Mouse (Mus musculus) liver, adult 2 months (tissue): ENCODE data around the gene Focad. TPM values are rescaled to one million over a fixed set of nuclear protein-coding genes. Genes with fewer than 3 reads are reported as not detected.

Source experiments
- DNase-seq: peaks from one replicate; pipeline ENCODE4 v3.0.0-alpha.2; 2011; ENCODE audit warnings: low read depth, low spot score; ENCODE audit errors: extremely low read depth
- H3K27ac ChIP-seq: fragments of 200-500 bp; replicated peaks from 2 replicates; pipeline ENCODE4 v1.5.1; 2012; ENCODE audit warnings: low read depth, mild to moderate bottlenecking, control low read depth, inconsistent platforms, low read length; ENCODE audit not compliant: insufficient read depth
- H3K27me3 ChIP-seq: fragments of 200-500 bp; 2 replicates; pipeline ENCODE4 v1.6.1; 2012; ENCODE audit warnings: mild to moderate bottlenecking, moderate library complexity, low read length, inconsistent platforms; ENCODE audit not compliant: control insufficient read depth, insufficient read depth
- H3K36me3 ChIP-seq: fragments of 200-500 bp; 2 replicates; pipeline ENCODE4 v1.6.1; 2012; ENCODE audit warnings: low read length, inconsistent platforms; ENCODE audit not compliant: control insufficient read depth, insufficient read depth
- H3K4me1 ChIP-seq: fragments of 200-500 bp; 2 replicates; pipeline ENCODE4 v1.6.1; 2011; ENCODE audit warnings: low read length; ENCODE audit not compliant: control insufficient read depth, insufficient read depth
- H3K4me3 ChIP-seq: fragments of 200-500 bp; 2 replicates; pipeline ENCODE4 v1.5.1; 2011; ENCODE audit warnings: low read depth, mild to moderate bottlenecking, control low read depth, low read length, moderate library complexity; ENCODE audit not compliant: insufficient read depth
- H3K79me2 ChIP-seq: fragments of 200-500 bp; 2 replicates; pipeline ENCODE4 v1.6.1; 2012; ENCODE audit warnings: inconsistent platforms, mild to moderate bottlenecking, low read length, moderate library complexity; ENCODE audit not compliant: control insufficient read depth, insufficient read depth
- H3K9ac ChIP-seq: fragments of 200-500 bp; 2 replicates; pipeline ENCODE4 v1.6.1; 2012; ENCODE audit warnings: low read depth, mild to moderate bottlenecking, control low read depth, inconsistent platforms, low read length
- CTCF ChIP-seq: fragments of 200-500 bp; IDR thresholded peaks from 2 replicates; pipeline ENCODE4 v1.5.1; 2011; ENCODE audit warnings: low read depth, low read length, control low read depth
- POLR2A ChIP-seq: fragments of 200-500 bp; IDR thresholded peaks from 2 replicates; pipeline ENCODE4 v1.6.1; 2011; ENCODE audit warnings: low read length, control low read depth; ENCODE audit not compliant: insufficient read depth; ENCODE audit errors: extremely low read depth
- WGBS: fragments of 180-500 bp; shearing (Covaris S2); methylation state at CpG from one replicate; pipeline ENCODE4 v1.1.7; 2018; 5-methylcytosine and 5-hydroxymethylcytosine counted together
- polyA plus RNA-seq: library from polyadenylated mRNA; depleted of rRNA; stranded (reverse); fragments of >200 nt; gene quantifications from 2 replicates; pipeline ENCODE4 v1.2.3, GENCODE M21; 2012
- total RNA-seq: library from RNA; depleted of rRNA; stranded (reverse); fragments of >200 nt; gene quantifications from 2 replicates; pipeline ENCODE4 v1.2.3, GENCODE M21; 2014

Gene Focad
- total and polyA plus RNA-seq, 2 experiments = 6.4 to 11.1 TPM

- no peak overlapping the region for H3K27ac ChIP-seq
- H3K4me1 ChIP-seq = no peaks in the 10 kb centered on the region
- peaks cover 5% of the 10 kb centered on the region; the same call in 1 of the 2 replicates for H3K36me3 ChIP-seq
- no peaks in the 10 kb centered on the region for H3K79me2 ChIP-seq
- H3K9ac ChIP-seq = no peak overlapping the region
- H3K27me3 ChIP-seq = no peaks in the 10 kb centered on the region
- 95% methylated on average over 6 of the region's 6 CpGs for WGBS
- TF ChIP-seq CTCF (no peak), POLR2A (no peak)
- H3K4me3 ChIP-seq = no peak overlapping the region
- DNase-seq = no peak
Measured at GRCm38 (mm10) chr4:88175058-88175974, 80.9 kb downstream of the Focad start.

- no peak for DNase-seq
- H3K27ac ChIP-seq = no peak overlapping the region
- no peak overlapping the region for H3K4me3 ChIP-seq
- H3K4me1 ChIP-seq = no peaks in the 10 kb centered on the region
- H3K9ac ChIP-seq = no peak overlapping the region
- TF ChIP-seq CTCF = no peak
- TF ChIP-seq POLR2A = no peak
- 81% methylated on average over 2 of the region's 2 CpGs for WGBS
- H3K79me2 ChIP-seq = no peaks in the 10 kb centered on the region
- H3K27me3 ChIP-seq = no peaks in the 10 kb centered on the region
- peaks cover 5% of the 10 kb centered on the region; the same call in 1 of the 2 replicates for H3K36me3 ChIP-seq
Measured at GRCm38 (mm10) chr4:88179296-88179695, 84.9 kb downstream of the Focad start.

GRCm38 (mm10) chr4:88184293-88184692 lies 89.9 kb downstream of the Focad start:
- no peaks in the 10 kb centered on the region for H3K79me2 ChIP-seq
- no peak overlapping the region for H3K27ac ChIP-seq
- no peaks in the 10 kb centered on the region; the same call in 1 of the 2 replicates for H3K36me3 ChIP-seq
- peaks cover 2% of the 10 kb centered on the region; the same call in 1 of the 2 replicates for H3K4me1 ChIP-seq
- WGBS = 38% methylated on average over 6 of the region's 6 CpGs
- peak; percentile 88 for DNase-seq
- H3K4me3 ChIP-seq = no peak overlapping the region
- TF ChIP-seq POLR2A (no peak), CTCF (no peak)
- H3K27me3 ChIP-seq = no peaks in the 10 kb centered on the region
- H3K9ac ChIP-seq = no peak overlapping the region

GRCm38 (mm10) chr4:88185872-88186426 lies 91.5 kb downstream of the Focad start:
- DNase-seq = peak; percentile 71
- no peak for TF ChIP-seq POLR2A
- TF ChIP-seq CTCF = no peak
- 89% methylated on average over 6 of the region's 6 CpGs for WGBS
- Histone ChIP-seq H3K27ac (no peak overlapping the region), H3K4me1 (peaks cover 2% of the 10 kb centered on the region; the same call in 1 of the 2 replicates), H3K36me3 (no peaks in the 10 kb centered on the region; the same call in 1 of the 2 replicates), H3K27me3 (no peaks in the 10 kb centered on the region), H3K79me2 (no peaks in the 10 kb centered on the region), H3K9ac (no peak overlapping the region), H3K4me3 (no peak overlapping the region)

- Histone ChIP-seq H3K79me2 (no peaks in the 10 kb centered on the region), H3K36me3 (no peaks in the 10 kb centered on the region; the same call in 1 of the 2 replicates), H3K27me3 (no peaks in the 10 kb centered on the region), H3K4me3 (no peak overlapping the region), H3K4me1 (peaks cover 2% of the 10 kb centered on the region; the same call in 1 of the 2 replicates), H3K27ac (no peak overlapping the region), H3K9ac (no peak overlapping the region)
- no peak for TF ChIP-seq POLR2A
- TF ChIP-seq CTCF = no peak
- no peak for DNase-seq
- WGBS = 84% methylated on average over 3 of the region's 3 CpGs
Measured at GRCm38 (mm10) chr4:88187649-88188048, 93.2 kb downstream of the Focad start.
